Mouse (Mus musculus): ENCODE measurements around the gene Zfp385a. TPM values are rescaled to one million over a fixed set of nuclear protein-coding genes. Genes with fewer than 3 reads are reported as not detected.

Gene Zfp385a
- total and polyA plus RNA-seq, 2 experiments = 0.92 to 14.9 TPM

DNA sequence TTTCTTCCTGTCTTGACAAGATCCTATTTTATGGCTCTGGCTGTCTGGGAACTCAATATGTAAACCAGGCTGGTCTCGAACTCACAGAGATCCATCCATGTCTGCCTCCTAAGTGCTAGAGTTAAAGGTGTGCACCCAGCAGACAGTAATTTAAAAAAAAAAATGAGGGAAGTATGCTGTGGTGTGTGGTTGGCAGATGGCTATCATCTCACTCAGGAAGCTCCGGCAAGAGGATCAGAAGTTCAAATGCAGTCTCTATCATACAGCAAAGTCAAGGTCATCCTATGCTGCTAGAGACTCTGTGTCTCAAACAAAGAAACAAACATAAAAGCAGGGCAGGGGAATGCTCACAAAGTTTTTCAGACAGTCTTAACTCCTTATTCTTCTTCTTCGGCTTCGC is 71.0 kb downstream of the Zfp385a start:
- H3K4me3 ChIP-seq (ENCODE audit: insufficient read depth, low read depth, low read length) = no peak overlapping the region
- H3K9ac ChIP-seq (ENCODE audit: low read depth, low read length) = no peak overlapping the region
- no peaks in the 10 kb centered on the region; the same call in 1 of the 2 replicates for H3K79me2 ChIP-seq (ENCODE audit: control insufficient read depth, insufficient read depth, low read length)
- H3K36me3 ChIP-seq (ENCODE audit: control insufficient read depth, insufficient read depth, low read length) = no peaks in the 10 kb centered on the region
- no peak for DNase-seq (ENCODE audit: extremely low read depth, low read depth, low spot score)
- H3K27ac ChIP-seq (replicated peaks; ENCODE audit: insufficient read depth, low read depth, low read length) = no peak overlapping the region
- H3K27me3 ChIP-seq (ENCODE audit: control insufficient read depth, insufficient read depth, low read length) = no peaks in the 10 kb centered on the region
- TF ChIP-seq CTCF (IDR thresholded peaks at IDR 0.05; ENCODE audit: low read depth, low read length) (no peak), POLR2A (IDR thresholded peaks at IDR 0.05; ENCODE audit: extremely low read depth, insufficient read depth, low read length) (no peak)
- H3K4me1 ChIP-seq (ENCODE audit: control insufficient read depth, insufficient read depth, low read length) = peaks cover 2% of the 10 kb centered on the region; the same call in 1 of the 2 replicates
- WGBS = 85% methylated on average over 4 of the region's 4 CpGs

DNA sequence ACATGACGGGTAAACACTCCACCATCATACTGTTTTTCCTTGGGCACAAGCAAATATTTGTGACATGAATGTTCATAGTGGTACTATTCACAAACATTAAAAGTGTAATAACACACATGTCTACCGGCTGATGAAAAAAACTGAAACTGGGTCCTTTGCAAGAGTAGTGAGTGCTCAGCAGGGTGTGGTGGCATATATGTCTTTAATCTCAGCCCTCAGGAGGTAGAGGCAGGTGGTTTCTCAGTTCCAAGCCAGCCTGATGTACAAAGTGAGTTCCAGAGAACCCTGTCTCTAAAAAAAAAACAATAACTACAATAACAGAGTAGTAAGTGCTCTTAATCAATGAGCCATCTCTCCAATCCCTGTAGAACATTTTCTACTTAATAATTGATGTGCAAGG is 75.1 kb downstream of the Zfp385a start:
- DNase-seq (ENCODE audit: extremely low read depth, low read depth, low spot score) = no peak
- no peaks in the 10 kb centered on the region for H3K36me3 ChIP-seq (ENCODE audit: control insufficient read depth, insufficient read depth, low read length)
- H3K27ac ChIP-seq (replicated peaks; ENCODE audit: insufficient read depth, low read depth, low read length) = no peak overlapping the region
- no peak overlapping the region for H3K9ac ChIP-seq (ENCODE audit: low read depth, low read length)
- H3K27me3 ChIP-seq (ENCODE audit: control insufficient read depth, insufficient read depth, low read length) = no peaks in the 10 kb centered on the region
- H3K4me3 ChIP-seq (ENCODE audit: insufficient read depth, low read depth, low read length) = no peak overlapping the region
- TF ChIP-seq CTCF (IDR thresholded peaks at IDR 0.05; ENCODE audit: low read depth, low read length) (no peak), POLR2A (IDR thresholded peaks at IDR 0.05; ENCODE audit: extremely low read depth, insufficient read depth, low read length) (no peak)
- 93% methylated on average over 2 of the region's 2 CpGs for WGBS
- no peaks in the 10 kb centered on the region for H3K4me1 ChIP-seq (ENCODE audit: control insufficient read depth, insufficient read depth, low read length)
- H3K79me2 ChIP-seq (ENCODE audit: control insufficient read depth, insufficient read depth, low read length) = no peaks in the 10 kb centered on the region

Other genes starting within 250 kb of the Zfp385a start
- gene Smug1, start 173.0 kb downstream of the Zfp385a start, total RNA-seq (2014; rRNA removed) = 6.8 and 8.1 TPM in 2 replicates
- 9.9 and 11.1 TPM in 2 replicates for gene Smug1, start 173.0 kb downstream of the Zfp385a start, polyA plus RNA-seq (2012; rRNA removed)
- gene Cbx5, start 100.3 kb downstream of the Zfp385a start, total RNA-seq (2014; rRNA removed) = 14.1 and 14.9 TPM in 2 replicates
- gene Cbx5, start 100.3 kb downstream of the Zfp385a start, polyA plus RNA-seq (2012; rRNA removed) = 4.2 and 5.2 TPM in 2 replicates
- 58.2 and 58.9 TPM in 2 replicates for gene Hnrnpa1, start 99.7 kb downstream of the Zfp385a start, total RNA-seq (2014; rRNA removed)
- gene Hnrnpa1, start 99.7 kb downstream of the Zfp385a start, polyA plus RNA-seq (2012; rRNA removed) = 16.3 and 17.7 TPM in 2 replicates
- gene Nfe2, start 81.7 kb downstream of the Zfp385a start, total RNA-seq (2014; rRNA removed) = 0.40 and 0.74 TPM in 2 replicates
- gene Nfe2, start 81.7 kb downstream of the Zfp385a start, polyA plus RNA-seq (2012; rRNA removed) = 2.3 and 4.9 TPM in 2 replicates
- 55.9 and 73.0 TPM in 2 replicates for gene Copz1, start 67.4 kb downstream of the Zfp385a start, total RNA-seq (2014; rRNA removed)
- 131 and 142 TPM in 2 replicates for gene Copz1, start 67.4 kb downstream of the Zfp385a start, polyA plus RNA-seq (2012; rRNA removed)
- 0.07 and 0.09 TPM in 2 replicates for gene Gpr84, start 29.5 kb downstream of the Zfp385a start, total RNA-seq (2014; rRNA removed)
- 0.12 and 0.19 TPM in 2 replicates for gene Gpr84, start 29.5 kb downstream of the Zfp385a start, polyA plus RNA-seq (2012; rRNA removed)
- gene Itga5, start 26.7 kb upstream of the Zfp385a start, total RNA-seq (2014; rRNA removed) = 3.0 and 5.4 TPM in 2 replicates
- 18.0 and 28.1 TPM in 2 replicates for gene Itga5, start 26.7 kb upstream of the Zfp385a start, polyA plus RNA-seq (2012; rRNA removed)
- gene Gtsf1, start 90.4 kb upstream of the Zfp385a start, total RNA-seq (2014; rRNA removed) = not detected in 2 replicates
- not detected in 2 replicates for gene Gtsf1, start 90.4 kb upstream of the Zfp385a start, polyA plus RNA-seq (2012; rRNA removed)
- not detected in 2 replicates for gene Gtsf2, start 108.4 kb upstream of the Zfp385a start, total RNA-seq (2014; rRNA removed)
- not detected in 2 replicates for gene Gtsf2, start 108.4 kb upstream of the Zfp385a start, polyA plus RNA-seq (2012; rRNA removed)
- gene Nckap1l, start 113.7 kb upstream of the Zfp385a start, total RNA-seq (2014; rRNA removed) = 6.2 and 6.3 TPM in 2 replicates
- 1.1 and 2.2 TPM in 2 replicates for gene Nckap1l, start 113.7 kb upstream of the Zfp385a start, polyA plus RNA-seq (2012; rRNA removed)
- 0.46 and 0.81 TPM in 2 replicates for gene Pde1b, start 162.9 kb upstream of the Zfp385a start, total RNA-seq (2014; rRNA removed)
- gene Pde1b, start 162.9 kb upstream of the Zfp385a start, polyA plus RNA-seq (2012; rRNA removed) = 0.55 and 1.0 TPM in 2 replicates
- 0.09 TPM in 1 of 2 replicates, not detected in the other for gene Ppp1r1a, start 197.9 kb upstream of the Zfp385a start, total RNA-seq (2014; rRNA removed)
- gene Ppp1r1a, start 197.9 kb upstream of the Zfp385a start, polyA plus RNA-seq (2012; rRNA removed) = not detected in 2 replicates
- gene Glycam1, start 225.0 kb upstream of the Zfp385a start, total RNA-seq (2014; rRNA removed) = not detected in 2 replicates
- gene Glycam1, start 225.0 kb upstream of the Zfp385a start, polyA plus RNA-seq (2012; rRNA removed) = not detected in 2 replicates